Mouse (Mus musculus) E14TG2a.4 (cell line): ENCODE data around the gene Agbl4.

Experiments used
- H3K27me3 ChIP-seq: 2 replicates; pipeline ENCODE4 v1.6.1; 2014; ENCODE audit warnings: low read length, control low read depth; ENCODE audit not compliant: insufficient read depth
- H3K36me3 ChIP-seq: 2 replicates; pipeline ENCODE4 v1.6.1; 2014; ENCODE audit warnings: low read length, control low read depth; ENCODE audit not compliant: insufficient read depth
- H3K4me1 ChIP-seq: replicated peaks from 2 replicates; pipeline ENCODE4 v1.6.1; 2014; ENCODE audit warnings: low read depth, low read length, control low read depth
- H3K4me3 ChIP-seq: replicated peaks from 2 replicates; pipeline ENCODE4 v1.5.1; 2014; ENCODE audit warnings: mild to moderate bottlenecking, low read length
- H3K9me3 ChIP-seq: 2 replicates; pipeline ENCODE4 v1.6.1; 2014; ENCODE audit warnings: low read length, control low read depth
- CTCF ChIP-seq: conservative IDR thresholded peaks from 2 replicates; pipeline ENCODE4 v1.5.1; 2014; ENCODE audit warnings: low read length
- NANOG ChIP-seq: IDR thresholded peaks from 2 replicates; pipeline ENCODE4 v1.6.1; 2014; ENCODE audit warnings: borderline replicate concordance, low read length, mixed read lengths
- POU5F1 ChIP-seq: IDR thresholded peaks from 2 replicates; pipeline ENCODE4 v1.6.1; 2014; ENCODE audit warnings: low read length, borderline replicate concordance

The Agbl4 gene

GRCm38 (mm10) chr4:111681926-111682325 is 1284.5 kb downstream of the Agbl4 start:
- H3K27me3 ChIP-seq = no peaks in the 10 kb centered on the region
- no peaks in the 10 kb centered on the region for H3K9me3 ChIP-seq
- peaks cover 49% of the 10 kb centered on the region for H3K4me1 ChIP-seq
- H3K36me3 ChIP-seq = no peaks in the 10 kb centered on the region
- no peak overlapping the region for H3K4me3 ChIP-seq
- TF ChIP-seq POU5F1 (no peak), NANOG (no peak), CTCF (no peak)

- Histone ChIP-seq H3K4me3 (no peak overlapping the region), H3K27me3 (no peaks in the 10 kb centered on the region), H3K4me1 (peaks cover 57% of the 10 kb centered on the region), H3K9me3 (no peaks in the 10 kb centered on the region), H3K36me3 (no peaks in the 10 kb centered on the region)
- TF ChIP-seq CTCF (no peak), NANOG (peak; percentile 81; the same call in 1 of the 2 replicates)
These were observed 1285.3 kb downstream of the Agbl4 start for GRCm38 (mm10) chr4:111682793-111683192.

- Histone ChIP-seq H3K27me3 (peaks cover 2% of the 10 kb centered on the region; the same call in 1 of the 2 replicates), H3K9me3 (no peaks in the 10 kb centered on the region), H3K36me3 (no peaks in the 10 kb centered on the region), H3K4me3 (no peak overlapping the region), H3K4me1 (peaks cover 59% of the 10 kb centered on the region)
- no peak for TF ChIP-seq POU5F1
- TF ChIP-seq CTCF = no peak
- TF ChIP-seq NANOG = no peak
These were observed 1286.4 kb downstream of the Agbl4 start for GRCm38 (mm10) chr4:111683843-111684242.

- Histone ChIP-seq H3K36me3 (no peaks in the 10 kb centered on the region), H3K4me3 (no peak overlapping the region), H3K4me1 (peaks cover 59% of the 10 kb centered on the region), H3K9me3 (no peaks in the 10 kb centered on the region), H3K27me3 (peaks cover 7% of the 10 kb centered on the region; the same call in 1 of the 2 replicates)
- TF ChIP-seq CTCF (no peak), NANOG (no peak)
These were observed 1288.5 kb downstream of the Agbl4 start for GRCm38 (mm10) chr4:111685951-111686350.

- no peak overlapping the region for H3K4me3 ChIP-seq
- no peaks in the 10 kb centered on the region for H3K9me3 ChIP-seq
- H3K4me1 ChIP-seq = peaks cover 56% of the 10 kb centered on the region
- peaks cover 7% of the 10 kb centered on the region; the same call in 1 of the 2 replicates for H3K27me3 ChIP-seq
- H3K36me3 ChIP-seq = no peaks in the 10 kb centered on the region
- TF ChIP-seq CTCF (peak; percentile 86), POU5F1 (no peak)
These were observed 1289.5 kb downstream of the Agbl4 start for GRCm38 (mm10) chr4:111686951-111687350.

- peaks cover 7% of the 10 kb centered on the region; the same call in 1 of the 2 replicates for H3K27me3 ChIP-seq
- peaks cover 49% of the 10 kb centered on the region for H3K4me1 ChIP-seq
- H3K36me3 ChIP-seq = no peaks in the 10 kb centered on the region
- H3K4me3 ChIP-seq = 0 out of 2 replicates have a peak overlapping the region, but pooled peaks have one; percentile 13
- H3K9me3 ChIP-seq = no peaks in the 10 kb centered on the region
- no peak for TF ChIP-seq POU5F1
- peak; percentile 92 for TF ChIP-seq CTCF
- TF ChIP-seq NANOG = no peak
These were observed 1290.2 kb downstream of the Agbl4 start for GRCm38 (mm10) chr4:111687613-111688012.

- peaks cover 25% of the 10 kb centered on the region for H3K4me1 ChIP-seq
- H3K27me3 ChIP-seq = peaks cover 7% of the 10 kb centered on the region; the same call in 1 of the 2 replicates
- TF ChIP-seq NANOG (no peak), CTCF (no peak), POU5F1 (no peak)
- H3K9me3 ChIP-seq = peaks cover 14% of the 10 kb centered on the region
- no peaks in the 10 kb centered on the region for H3K36me3 ChIP-seq
- no peak overlapping the region for H3K4me3 ChIP-seq
These were observed 1293.6 kb downstream of the Agbl4 start for GRCm38 (mm10) chr4:111691057-111691543.

- Histone ChIP-seq H3K27me3 (no peaks in the 10 kb centered on the region), H3K36me3 (no peaks in the 10 kb centered on the region), H3K9me3 (no peaks in the 10 kb centered on the region), H3K4me3 (no peak overlapping the region), H3K4me1 (peaks cover 10% of the 10 kb centered on the region)
- TF ChIP-seq NANOG (no peak), CTCF (no peak), POU5F1 (no peak)
These were observed 1303.9 kb downstream of the Agbl4 start for GRCm38 (mm10) chr4:111701381-111701780.

GRCm38 (mm10) chr4:111704126-111704525 is 1306.7 kb downstream of the Agbl4 start:
- Histone ChIP-seq H3K4me3 (no peak overlapping the region), H3K36me3 (no peaks in the 10 kb centered on the region), H3K9me3 (no peaks in the 10 kb centered on the region), H3K27me3 (no peaks in the 10 kb centered on the region), H3K4me1 (peaks cover 16% of the 10 kb centered on the region)
- TF ChIP-seq NANOG (no peak), POU5F1 (no peak), CTCF (no peak)
